Mouse (Mus musculus): ENCODE measurements around the gene Dip2c. TPM values are rescaled to one million over a fixed set of nuclear protein-coding genes. Genes with fewer than 3 reads are reported as not detected.

Dip2c gene
- polyA plus RNA-seq, 1 experiment from 2014 or later, result 13.8 TPM

DNA sequence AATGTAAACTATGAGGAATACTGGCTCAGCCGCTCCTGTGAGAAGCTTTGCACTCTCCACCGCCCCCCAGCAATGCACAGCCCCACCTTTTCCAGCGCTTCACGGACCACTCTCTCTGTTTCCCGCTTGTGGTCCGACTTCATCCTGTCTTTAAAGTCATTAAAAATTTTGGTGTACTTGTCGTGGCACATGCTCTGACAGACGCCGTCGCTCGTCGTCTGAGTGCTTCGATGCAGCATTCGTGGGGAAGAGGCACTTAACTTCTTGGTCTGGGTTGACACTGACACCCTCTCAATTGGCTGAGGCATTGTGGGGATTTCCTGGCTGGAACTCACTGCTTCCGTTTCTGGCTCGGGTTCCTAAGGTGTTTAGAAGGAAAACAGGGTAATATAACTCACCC, 413.0 kb downstream of the Dip2c start:
- Histone ChIP-seq H3K27ac (ENCODE audit: low read length) (no peak overlapping the region), H3K27me3 (ENCODE audit: control insufficient read depth, insufficient read depth, low read depth, low read length) (no peaks in the 10 kb centered on the region), H3K9me3 (replicated peaks; ENCODE audit: control insufficient read depth, low read length, poor library complexity, severe bottlenecking) (no peaks in the 10 kb centered on the region), H3K4me3 (ENCODE audit: low read depth, low read length) (no peak overlapping the region), H3K9ac (ENCODE audit: low read depth, low read length) (no peak overlapping the region), H3K4me2 (ENCODE audit: low read length) (no peak overlapping the region), H3K4me1 (ENCODE audit: control insufficient read depth, insufficient read depth, low read length) (no peaks in the 10 kb centered on the region), H3K36me3 (ENCODE audit: control insufficient read depth, insufficient read depth, low read length) (peaks cover 30% of the 10 kb centered on the region)
- 94% methylated on average over 16 of the region's 16 CpGs for WGBS
- ATAC-seq, result no peak

DNA sequence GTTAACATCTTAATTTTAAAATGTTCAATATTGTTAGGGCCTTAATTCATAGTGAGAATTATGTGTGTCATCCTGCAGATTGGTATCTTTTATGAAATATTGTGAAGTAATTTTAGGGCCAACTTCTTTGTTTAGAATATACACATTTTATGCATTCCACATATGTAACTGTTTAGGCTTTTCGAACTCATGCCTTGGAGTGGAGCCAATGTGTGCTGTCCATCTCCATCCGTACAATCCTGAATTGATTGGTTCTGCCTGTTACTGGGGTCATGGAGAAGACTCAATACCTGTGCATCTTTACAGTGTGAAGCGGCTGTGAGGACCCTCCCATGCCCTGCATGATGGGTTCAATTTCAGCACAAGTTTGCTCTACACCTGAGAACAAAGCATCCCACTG, 416.5 kb downstream of the Dip2c start:
- Histone ChIP-seq H3K9ac (ENCODE audit: low read depth, low read length) (no peak overlapping the region), H3K27ac (ENCODE audit: low read length) (no peak overlapping the region), H3K4me1 (ENCODE audit: control insufficient read depth, insufficient read depth, low read length) (no peaks in the 10 kb centered on the region), H3K4me3 (ENCODE audit: low read depth, low read length) (no peak overlapping the region), H3K36me3 (ENCODE audit: control insufficient read depth, insufficient read depth, low read length) (peaks cover 29% of the 10 kb centered on the region), H3K27me3 (ENCODE audit: control insufficient read depth, insufficient read depth, low read depth, low read length) (no peaks in the 10 kb centered on the region), H3K9me3 (replicated peaks; ENCODE audit: control insufficient read depth, low read length, poor library complexity, severe bottlenecking) (no peaks in the 10 kb centered on the region), H3K4me2 (ENCODE audit: low read length) (no peak overlapping the region)
- ATAC-seq, result no peak
- 88% methylated on average over 3 of the region's 3 CpGs for WGBS

DNA sequence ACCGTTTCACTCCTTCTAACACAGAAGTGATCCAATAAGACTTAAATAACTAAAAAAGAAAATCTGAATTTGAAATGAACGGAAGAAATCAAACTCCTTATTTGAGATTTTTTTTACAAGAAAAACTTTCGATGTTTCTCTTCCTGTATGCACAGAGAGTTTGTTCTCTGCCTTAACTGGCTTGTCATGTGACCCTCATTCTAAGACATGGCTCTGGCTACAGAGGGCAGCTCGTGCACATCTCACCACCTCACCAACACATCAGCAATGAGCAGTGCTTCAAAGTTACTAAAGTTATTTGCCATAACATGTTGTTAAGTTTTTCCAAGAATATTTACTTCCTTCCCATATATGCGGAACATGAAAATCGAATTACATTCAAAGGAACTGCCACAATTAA, 418.3 kb downstream of the Dip2c start:
- H3K4me2 ChIP-seq (ENCODE audit: low read length), result no peak overlapping the region
- no peak overlapping the region for H3K27ac ChIP-seq (ENCODE audit: low read length)
- no peak for ATAC-seq
- no peak overlapping the region for H3K4me3 ChIP-seq (ENCODE audit: low read depth, low read length)
- no peaks in the 10 kb centered on the region for H3K4me1 ChIP-seq (ENCODE audit: control insufficient read depth, insufficient read depth, low read length)
- no peak overlapping the region for H3K9ac ChIP-seq (ENCODE audit: low read depth, low read length)
- H3K27me3 ChIP-seq (ENCODE audit: control insufficient read depth, insufficient read depth, low read depth, low read length), result no peaks in the 10 kb centered on the region
- WGBS, result 92% methylated on average over 6 of the region's 6 CpGs
- no peaks in the 10 kb centered on the region for H3K9me3 ChIP-seq (replicated peaks; ENCODE audit: control insufficient read depth, low read length, poor library complexity, severe bottlenecking)
- H3K36me3 ChIP-seq (ENCODE audit: control insufficient read depth, insufficient read depth, low read length), result peaks cover 26% of the 10 kb centered on the region

DNA sequence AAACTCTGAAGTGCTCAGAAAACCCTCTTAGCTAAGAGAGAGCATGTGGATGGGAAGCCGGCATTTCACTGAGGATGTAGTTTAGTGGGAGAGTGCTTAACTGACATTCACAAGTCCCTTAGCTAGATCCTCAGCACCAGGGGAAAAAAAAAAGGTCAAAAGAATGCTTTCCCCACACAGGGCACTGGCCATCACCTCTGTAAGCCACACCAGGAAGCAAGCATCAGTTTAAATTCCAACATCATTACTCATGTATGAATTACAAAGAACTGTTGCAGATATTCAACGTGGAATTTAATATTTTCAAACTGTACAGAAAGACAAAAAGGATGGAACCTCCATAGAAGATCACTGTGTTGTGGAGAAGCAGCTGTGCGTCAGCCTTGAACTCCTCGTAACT, 419.1 kb downstream of the Dip2c start:
- H3K36me3 ChIP-seq (ENCODE audit: control insufficient read depth, insufficient read depth, low read length), result peaks cover 22% of the 10 kb centered on the region
- no peaks in the 10 kb centered on the region for H3K9me3 ChIP-seq (replicated peaks; ENCODE audit: control insufficient read depth, low read length, poor library complexity, severe bottlenecking)
- ATAC-seq, result no peak
- no peak overlapping the region for H3K4me3 ChIP-seq (ENCODE audit: low read depth, low read length)
- no peak overlapping the region for H3K4me2 ChIP-seq (ENCODE audit: low read length)
- H3K4me1 ChIP-seq (ENCODE audit: control insufficient read depth, insufficient read depth, low read length), result no peaks in the 10 kb centered on the region
- WGBS, result 91% methylated on average over 4 of the region's 4 CpGs
- H3K9ac ChIP-seq (ENCODE audit: low read depth, low read length), result no peak overlapping the region
- H3K27ac ChIP-seq (ENCODE audit: low read length), result no peak overlapping the region
- H3K27me3 ChIP-seq (ENCODE audit: control insufficient read depth, insufficient read depth, low read depth, low read length), result no peaks in the 10 kb centered on the region

DNA sequence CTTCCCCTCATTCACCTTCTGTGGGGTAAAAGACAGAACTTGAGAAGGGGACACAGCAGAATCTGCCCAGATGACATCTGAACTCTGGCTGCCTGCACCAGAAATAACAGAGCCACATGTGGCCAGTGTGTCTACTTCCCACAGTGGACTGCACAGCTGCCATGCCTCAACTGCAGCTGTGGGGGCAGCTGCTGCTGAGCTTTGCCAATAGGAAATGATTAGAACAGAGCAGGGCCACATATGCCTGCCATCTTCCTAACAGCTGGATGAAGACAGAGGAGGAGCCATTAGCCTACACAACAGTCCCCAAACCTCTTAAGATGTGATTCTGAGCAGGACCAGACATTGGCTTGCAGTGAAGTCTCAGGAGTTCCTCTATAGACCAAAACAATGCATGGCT, 419.5 kb downstream of the Dip2c start:
- Histone ChIP-seq H3K4me2 (ENCODE audit: low read length) (no peak overlapping the region), H3K4me3 (ENCODE audit: low read depth, low read length) (no peak overlapping the region), H3K9me3 (replicated peaks; ENCODE audit: control insufficient read depth, low read length, poor library complexity, severe bottlenecking) (no peaks in the 10 kb centered on the region), H3K9ac (ENCODE audit: low read depth, low read length) (no peak overlapping the region), H3K27ac (ENCODE audit: low read length) (no peak overlapping the region), H3K36me3 (ENCODE audit: control insufficient read depth, insufficient read depth, low read length) (peaks cover 18% of the 10 kb centered on the region), H3K4me1 (ENCODE audit: control insufficient read depth, insufficient read depth, low read length) (no peaks in the 10 kb centered on the region), H3K27me3 (ENCODE audit: control insufficient read depth, insufficient read depth, low read depth, low read length) (no peaks in the 10 kb centered on the region)
- no peak for ATAC-seq

DNA sequence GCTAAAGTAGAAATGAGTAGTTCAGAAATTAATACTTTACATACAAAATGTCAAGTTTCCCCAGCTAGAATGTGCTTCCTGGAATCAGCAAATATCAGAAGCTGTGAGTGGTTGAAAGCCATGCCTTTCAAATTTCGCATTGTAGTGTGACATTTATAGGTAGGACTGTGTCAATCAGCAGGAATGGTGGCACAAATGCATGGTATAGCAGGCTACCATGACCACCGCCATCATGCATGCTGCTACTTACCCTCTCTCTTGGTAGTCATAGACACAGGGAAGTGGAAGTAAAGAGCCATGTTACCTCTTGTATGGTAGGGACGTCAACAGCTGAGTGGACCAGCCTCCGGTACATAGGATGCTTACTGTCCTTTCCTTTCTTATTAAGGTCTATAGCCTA, 421.0 kb downstream of the Dip2c start:
- Histone ChIP-seq H3K27me3 (ENCODE audit: control insufficient read depth, insufficient read depth, low read depth, low read length) (no peaks in the 10 kb centered on the region), H3K4me2 (ENCODE audit: low read length) (no peak overlapping the region), H3K36me3 (ENCODE audit: control insufficient read depth, insufficient read depth, low read length) (peaks cover 15% of the 10 kb centered on the region), H3K9ac (ENCODE audit: low read depth, low read length) (no peak overlapping the region), H3K4me1 (ENCODE audit: control insufficient read depth, insufficient read depth, low read length) (no peaks in the 10 kb centered on the region), H3K27ac (ENCODE audit: low read length) (no peak overlapping the region), H3K9me3 (replicated peaks; ENCODE audit: control insufficient read depth, low read length, poor library complexity, severe bottlenecking) (no peaks in the 10 kb centered on the region), H3K4me3 (ENCODE audit: low read depth, low read length) (no peak overlapping the region)
- no peak for ATAC-seq
- 95% methylated on average over 4 of the region's 4 CpGs for WGBS

DNA sequence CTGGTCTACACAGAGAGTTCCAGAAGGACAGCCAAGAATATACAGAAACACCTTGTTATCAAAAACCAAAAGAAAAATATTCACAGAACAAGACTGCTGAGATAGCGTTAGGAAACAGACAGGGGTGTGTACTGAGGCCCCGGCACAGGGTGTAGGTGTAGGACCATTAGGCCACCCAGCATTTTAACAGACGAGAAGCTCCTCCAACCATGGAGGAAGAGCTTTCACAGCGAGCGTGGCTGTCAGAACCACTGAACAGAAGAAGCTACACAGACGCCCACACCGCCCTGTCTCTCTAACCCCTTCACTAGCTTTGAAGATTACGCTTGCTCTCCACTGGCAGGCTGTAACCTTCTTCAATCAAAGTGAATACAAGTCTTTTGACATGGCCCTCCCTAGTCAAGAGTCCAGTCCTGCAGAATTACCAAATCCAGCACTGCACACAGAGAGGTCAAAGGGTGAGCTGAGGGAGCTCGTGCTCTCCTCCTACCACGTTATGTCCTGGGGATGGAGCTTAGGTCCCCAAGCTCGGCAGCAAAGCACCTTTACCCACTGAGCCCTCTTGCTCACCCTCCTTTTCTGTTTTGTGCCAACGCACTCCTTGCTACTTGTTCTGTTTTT, 426.4 kb downstream of the Dip2c start:
- H3K9ac ChIP-seq (ENCODE audit: low read depth, low read length), result no peak overlapping the region
- H3K4me2 ChIP-seq (ENCODE audit: low read length), result no peak overlapping the region
- H3K36me3 ChIP-seq (ENCODE audit: control insufficient read depth, insufficient read depth, low read length), result no peaks in the 10 kb centered on the region; the same call in 1 of the 2 replicates
- H3K9me3 ChIP-seq (replicated peaks; ENCODE audit: control insufficient read depth, low read length, poor library complexity, severe bottlenecking), result no peaks in the 10 kb centered on the region
- H3K27ac ChIP-seq (ENCODE audit: low read length), result no peak overlapping the region
- no peak for ATAC-seq
- no peaks in the 10 kb centered on the region for H3K4me1 ChIP-seq (ENCODE audit: control insufficient read depth, insufficient read depth, low read length)
- no peak overlapping the region for H3K4me3 ChIP-seq (ENCODE audit: low read depth, low read length)
- 71% methylated on average over 12 of the region's 12 CpGs for WGBS
- H3K27me3 ChIP-seq (ENCODE audit: control insufficient read depth, insufficient read depth, low read depth, low read length), result no peaks in the 10 kb centered on the region

DNA sequence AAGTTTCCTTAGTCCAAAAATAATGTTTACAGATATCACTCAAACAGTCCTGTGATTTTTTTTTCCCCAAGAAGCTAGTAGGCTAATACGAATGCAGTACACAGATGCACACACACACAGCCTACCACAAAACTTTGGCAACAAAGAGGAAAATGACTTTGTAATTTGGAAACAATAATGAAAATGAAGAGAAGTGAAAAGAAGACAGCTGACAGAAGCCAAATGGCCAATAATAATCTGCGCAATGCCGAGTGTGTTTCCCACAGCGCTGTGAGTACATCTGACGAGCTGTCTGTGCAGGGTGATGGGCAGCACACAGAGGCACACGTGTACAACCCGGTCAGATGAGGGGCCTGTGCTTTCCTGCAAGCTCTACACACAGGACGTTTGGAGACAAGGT, 430.4 kb downstream of the Dip2c start:
- no peak overlapping the region for H3K4me3 ChIP-seq (ENCODE audit: low read depth, low read length)
- H3K9ac ChIP-seq (ENCODE audit: low read depth, low read length), result no peak overlapping the region
- no peaks in the 10 kb centered on the region for H3K36me3 ChIP-seq (ENCODE audit: control insufficient read depth, insufficient read depth, low read length)
- ATAC-seq, result no peak
- H3K9me3 ChIP-seq (replicated peaks; ENCODE audit: control insufficient read depth, low read length, poor library complexity, severe bottlenecking), result no peaks in the 10 kb centered on the region
- no peaks in the 10 kb centered on the region for H3K4me1 ChIP-seq (ENCODE audit: control insufficient read depth, insufficient read depth, low read length)
- 92% methylated on average over 8 of the region's 8 CpGs for WGBS
- no peak overlapping the region for H3K27ac ChIP-seq (ENCODE audit: low read length)
- H3K4me2 ChIP-seq (ENCODE audit: low read length), result no peak overlapping the region
- no peaks in the 10 kb centered on the region for H3K27me3 ChIP-seq (ENCODE audit: control insufficient read depth, insufficient read depth, low read depth, low read length)

DNA sequence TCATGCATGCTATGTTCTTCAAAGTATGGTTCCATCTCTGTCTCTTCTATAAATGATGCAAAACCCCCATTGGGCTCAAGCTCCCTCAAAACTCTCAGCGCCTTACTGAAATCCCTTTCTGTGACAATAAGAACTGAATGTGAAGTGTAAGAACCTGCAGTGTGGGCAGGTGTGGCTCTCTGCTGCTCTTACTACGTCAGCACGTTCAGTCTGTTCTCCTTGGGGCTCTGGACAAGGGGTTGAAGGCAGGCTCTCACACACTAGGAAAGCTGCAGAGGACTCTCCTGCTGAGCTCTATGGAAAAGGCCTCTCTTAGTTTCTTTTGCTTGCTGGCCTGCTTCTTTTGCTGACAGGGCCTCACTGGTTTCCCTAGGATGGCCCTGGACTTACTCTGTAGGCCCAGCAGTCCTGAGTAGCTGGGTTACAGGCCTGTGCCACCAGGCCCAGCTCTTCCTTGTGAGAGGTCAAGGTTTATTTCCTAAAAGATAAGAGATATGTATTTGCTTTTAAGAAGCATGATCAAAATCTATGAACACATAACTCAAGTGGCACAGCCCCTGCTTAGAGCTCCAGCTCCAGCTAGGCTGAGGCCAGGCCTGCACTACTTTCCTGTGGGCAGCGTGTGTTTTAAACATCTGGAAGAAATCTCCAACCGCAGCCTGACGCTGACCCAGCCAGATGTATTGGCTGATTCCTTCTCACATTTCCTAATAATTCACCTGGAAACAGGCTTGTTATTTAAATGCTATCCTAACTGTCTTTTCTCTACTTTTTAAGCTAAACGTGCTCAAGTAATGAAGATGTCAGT, 432.3 kb downstream of the Dip2c start:
- WGBS, result 90% methylated on average over 7 of the region's 7 CpGs
- Histone ChIP-seq H3K9ac (ENCODE audit: low read depth, low read length) (no peak overlapping the region), H3K9me3 (replicated peaks; ENCODE audit: control insufficient read depth, low read length, poor library complexity, severe bottlenecking) (no peaks in the 10 kb centered on the region), H3K36me3 (ENCODE audit: control insufficient read depth, insufficient read depth, low read length) (no peaks in the 10 kb centered on the region), H3K4me1 (ENCODE audit: control insufficient read depth, insufficient read depth, low read length) (no peaks in the 10 kb centered on the region), H3K27ac (ENCODE audit: low read length) (no peak overlapping the region), H3K4me2 (ENCODE audit: low read length) (no peak overlapping the region), H3K4me3 (ENCODE audit: low read depth, low read length) (no peak overlapping the region), H3K27me3 (ENCODE audit: control insufficient read depth, insufficient read depth, low read depth, low read length) (no peaks in the 10 kb centered on the region)
- ATAC-seq, result no peak
